Mouse (Mus musculus) heart, adult 18-20 months (tissue): ENCODE measurements around the gene 4933427I04Rik. TPM values are rescaled to one million over a fixed set of nuclear protein-coding genes. Genes with fewer than 3 reads are reported as not detected.

ENCODE experiments used
- DNase-seq, 2 experiments: peaks; one replicate each; pipeline ENCODE4 v3.0.0; 2021 to 2022; ENCODE audit warnings: mixed read lengths in 1 of 2
- long read RNA-seq, 2 experiments: library from polyadenylated mRNA; stranded (forward); transcript quantifications; one replicate each; pipeline ENCODE4 v2.0.0; 2021
- total RNA-seq, 2 experiments: library from RNA; stranded (reverse); gene quantifications; 2 replicates each; pipeline ENCODE4 v1.2.3; 2021

4933427I04Rik gene
- not detected for total RNA-seq
- long read RNA-seq, experiment 1, result 0 reads
- long read RNA-seq, experiment 2, result 0 reads

DNA sequence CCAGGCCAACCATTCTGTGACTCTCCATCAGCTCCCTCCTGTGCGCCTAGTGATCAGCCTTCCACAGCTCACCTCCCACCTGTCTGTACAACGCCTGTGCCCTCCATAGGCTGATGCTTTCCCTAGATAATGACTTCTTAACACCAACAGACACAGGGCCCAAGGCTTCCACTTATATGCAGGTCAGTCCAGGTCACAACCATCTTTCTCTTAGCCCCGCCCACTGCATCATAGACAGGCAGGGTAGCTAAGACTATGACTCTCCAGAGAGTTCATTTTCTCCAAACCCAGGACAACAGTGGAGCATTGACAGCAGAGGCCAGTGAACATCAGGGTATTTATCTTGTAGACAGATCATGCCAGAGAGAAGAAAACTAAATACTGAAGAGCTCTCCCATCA, at the start of gene 4933427I04Rik:
TSS of gene 4933427I04Rik (plus strand) at position 301 of the 400 bp plus-strand sequence.
- DNase-seq, result no peak

DNA sequence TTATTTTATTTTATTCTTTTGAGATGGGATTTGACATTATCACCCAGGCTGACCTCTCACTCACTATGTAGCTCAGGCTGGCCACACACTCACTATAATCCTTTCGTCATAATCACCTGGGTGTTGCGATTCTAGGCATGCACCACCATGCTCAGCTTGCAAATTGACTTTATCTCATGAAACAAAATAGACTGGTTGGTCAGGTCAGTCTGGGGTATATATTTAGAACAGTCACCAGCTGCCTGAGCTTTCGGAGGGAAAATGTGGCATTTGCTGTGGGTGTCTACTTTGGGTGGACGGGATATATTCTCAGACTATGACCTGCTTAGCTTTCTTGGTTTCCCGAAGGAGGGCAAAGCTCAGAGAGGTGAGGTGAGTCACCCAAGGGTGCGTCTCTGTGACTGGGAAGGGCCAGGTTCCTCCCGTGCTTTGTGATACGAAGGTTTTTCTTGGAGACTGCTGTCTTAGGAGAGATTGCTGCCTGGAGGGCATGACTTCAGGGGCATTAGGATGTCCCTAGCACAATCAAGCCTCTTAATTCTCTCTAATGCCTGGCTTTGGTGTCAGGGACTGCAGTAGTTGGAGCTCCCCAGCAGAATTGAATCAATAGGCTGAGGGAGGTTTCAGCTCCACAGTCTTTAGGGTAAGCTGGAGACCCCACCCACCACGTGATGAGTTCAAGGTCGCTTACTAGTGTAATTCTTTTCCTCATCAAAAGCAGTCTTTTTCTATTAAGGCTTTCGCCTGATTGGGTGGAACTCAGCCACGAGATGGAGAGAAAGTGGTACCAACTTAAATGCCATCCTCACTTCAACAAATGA, 48.8 kb upstream of the 4933427I04Rik start:
- no peak for DNase-seq

GRCm38 (mm10) chr4:123812525-123812924, 47.0 kb upstream of the 4933427I04Rik start:
- DNase-seq, result no peak

- no peak for DNase-seq
Measured at GRCm38 (mm10) chr4:123814030-123814501, 45.4 kb upstream of the 4933427I04Rik start.

DNA sequence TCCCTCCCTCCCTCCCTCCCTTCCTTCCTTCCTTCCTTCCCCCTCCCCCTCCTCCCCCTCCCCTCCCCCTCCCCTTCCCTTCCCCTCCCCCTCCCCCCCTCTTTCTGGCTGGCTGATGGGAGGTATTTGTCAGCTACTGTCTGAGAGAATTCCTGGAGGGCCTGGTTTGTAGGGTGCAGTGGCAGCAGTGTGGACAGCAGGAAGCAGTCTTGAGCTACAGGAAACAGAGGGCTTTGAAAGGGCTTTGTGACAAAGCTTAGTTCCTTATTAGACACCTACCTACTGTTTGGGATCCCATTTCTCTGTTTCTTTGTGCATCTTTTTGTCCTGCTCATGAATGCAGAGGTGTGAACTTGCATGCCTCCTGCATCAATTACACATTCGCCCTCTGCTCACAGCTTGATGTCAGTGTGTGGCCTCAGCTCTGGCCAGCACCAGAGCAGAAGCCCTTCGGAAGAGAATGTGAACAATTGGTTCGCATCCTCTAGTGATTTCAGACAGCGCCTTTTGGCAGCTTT, 40.3 kb upstream of the 4933427I04Rik start:
- DNase-seq, result no peak

DNA sequence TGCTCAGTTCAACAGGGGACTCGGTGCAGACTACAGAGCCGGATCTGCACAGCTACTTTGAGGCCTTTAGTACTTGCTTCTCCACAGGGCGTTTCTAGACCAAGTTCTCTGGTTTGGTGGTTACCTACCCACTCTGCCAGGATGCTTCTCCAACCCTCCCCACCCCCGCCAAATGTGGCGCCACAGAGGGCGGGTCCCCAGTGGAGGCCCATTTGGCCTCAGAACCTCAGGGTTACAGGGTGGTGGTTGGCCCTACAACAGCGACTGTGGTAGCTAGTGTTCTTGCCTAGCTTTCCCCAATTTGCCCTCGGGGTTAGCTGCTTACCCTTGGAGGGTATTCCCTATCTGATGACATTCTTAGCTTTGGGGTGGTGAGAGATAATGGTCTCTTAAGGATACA, 17.4 kb upstream of the 4933427I04Rik start:
- no peak for DNase-seq

DNA sequence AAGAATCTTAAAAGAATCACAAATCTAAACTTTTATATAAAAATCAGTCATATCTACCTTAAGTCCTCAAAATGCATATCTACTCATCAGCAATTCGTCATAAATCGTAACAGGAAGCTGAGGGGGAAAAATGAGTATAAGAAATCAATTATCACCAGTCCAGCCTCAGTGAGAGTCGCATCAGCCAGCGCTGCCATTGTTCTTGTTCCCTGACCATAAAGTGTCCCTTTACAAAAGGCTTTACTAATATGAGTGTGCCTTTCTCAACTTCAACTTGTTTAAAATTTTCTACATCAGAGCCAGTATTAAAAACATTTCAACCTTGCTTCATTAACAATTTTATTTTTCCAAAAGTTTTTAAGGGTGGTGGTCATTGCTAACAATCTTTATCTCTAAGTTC, 2.6 kb upstream of the 4933427I04Rik start:
- DNase-seq, result no peak

DNA sequence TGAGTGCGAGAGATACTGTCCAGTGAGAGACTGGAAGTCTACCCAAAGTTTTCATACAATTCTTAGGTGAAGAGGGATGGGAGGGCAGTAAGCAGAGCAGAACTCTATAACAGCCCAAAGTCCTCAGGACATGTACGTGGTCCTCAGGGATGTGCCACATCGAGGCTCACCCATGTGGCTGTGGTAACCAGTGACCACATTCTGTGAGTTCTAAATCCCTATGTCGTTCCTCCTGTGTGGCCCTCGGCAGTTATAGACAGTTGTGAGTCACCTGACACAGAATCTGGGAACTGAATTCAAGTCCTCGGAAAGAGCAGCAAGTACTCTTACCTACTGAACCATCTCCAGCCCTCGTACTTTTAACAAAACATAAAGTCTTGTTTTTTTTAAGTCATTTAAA, 1.4 kb upstream of the 4933427I04Rik start:
- no peak for DNase-seq

- no peak for DNase-seq
Measured at GRCm38 (mm10) chr4:123859803-123860202, 324 bp downstream of the 4933427I04Rik start.

DNA sequence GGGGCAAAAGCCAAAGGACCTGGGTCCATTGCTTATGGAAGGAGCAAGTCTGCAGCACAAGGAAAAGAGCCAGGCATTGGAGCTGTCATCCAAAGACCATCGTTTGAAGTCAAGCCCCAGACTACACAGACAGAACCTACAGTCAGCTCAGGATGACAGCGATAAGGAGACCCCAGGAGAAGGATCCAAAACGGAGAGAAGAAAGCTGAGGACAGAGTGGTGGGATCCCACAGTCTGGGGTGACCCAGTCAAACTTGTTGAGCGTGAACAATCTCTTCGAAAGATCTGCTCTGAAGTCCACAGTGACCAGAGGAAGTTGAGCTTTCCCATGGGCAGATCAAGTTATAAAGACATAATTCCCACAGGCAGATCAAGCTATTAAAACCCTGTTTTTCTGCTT, 1.1 kb downstream of the 4933427I04Rik start:
- DNase-seq, result no peak

DNA sequence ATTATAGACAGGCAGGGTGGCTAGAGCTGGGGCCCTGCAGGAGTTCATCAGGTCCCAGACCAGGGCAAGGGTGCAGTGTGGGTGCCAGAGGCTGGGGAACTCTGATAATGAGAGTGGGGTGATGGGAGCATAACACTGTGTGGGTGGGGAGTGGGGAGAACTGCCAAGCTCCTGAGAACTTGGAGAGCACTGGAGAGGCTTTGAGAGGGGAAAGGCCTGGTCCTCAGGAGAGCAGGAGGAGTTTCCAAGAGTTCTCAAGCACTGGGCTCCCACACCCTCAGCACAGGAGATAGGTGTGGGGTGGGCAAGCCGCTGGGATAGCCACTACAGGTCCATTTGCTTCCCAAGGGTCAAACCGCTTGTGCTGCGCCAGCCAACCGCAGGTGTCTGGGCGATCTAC, 34.2 kb downstream of the 4933427I04Rik start:
- no peak for DNase-seq

- no peak for DNase-seq
Measured at GRCm38 (mm10) chr4:123894295-123894694, 34.8 kb downstream of the 4933427I04Rik start.

DNA sequence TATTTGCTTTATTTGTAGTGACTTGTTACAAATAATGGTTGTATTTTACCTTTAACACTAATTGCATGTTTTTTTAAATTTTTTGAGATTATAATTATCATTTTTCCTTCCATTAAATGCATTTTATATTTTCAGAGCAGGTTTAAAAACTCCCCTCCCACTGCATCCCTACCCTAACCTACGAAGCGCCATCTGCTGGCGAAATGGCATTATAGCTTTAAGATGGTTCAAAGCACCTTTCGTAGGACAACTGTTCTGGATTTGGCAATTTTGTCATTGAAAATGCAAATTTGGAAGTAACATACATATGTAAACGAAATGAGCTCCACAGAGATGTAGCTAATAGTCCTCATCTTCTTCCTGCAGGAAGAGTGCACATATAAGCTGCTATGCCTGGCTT, 39.2 kb downstream of the 4933427I04Rik start:
- DNase-seq, result peak; percentile 9 to 73

DNA sequence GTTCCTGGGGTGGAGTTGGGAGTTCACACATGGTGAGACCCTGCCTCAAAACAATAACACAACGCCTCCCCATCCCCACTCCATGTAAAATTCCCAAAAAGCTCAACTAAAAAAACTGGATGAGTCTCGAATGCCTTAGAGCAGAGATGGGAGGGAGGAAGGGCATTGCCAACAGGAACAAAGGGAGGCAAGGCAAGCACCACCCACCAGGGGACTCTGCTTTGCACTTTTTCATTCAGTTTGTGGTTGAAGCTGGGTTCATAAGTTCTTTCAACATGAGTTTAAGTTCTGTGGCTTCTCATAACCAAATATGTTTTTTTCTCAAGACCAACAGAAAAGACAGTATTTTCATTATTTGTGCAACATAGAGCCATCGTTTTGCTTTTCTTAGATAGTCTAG, 44.0 kb downstream of the 4933427I04Rik start:
- DNase-seq, result no peak

DNA sequence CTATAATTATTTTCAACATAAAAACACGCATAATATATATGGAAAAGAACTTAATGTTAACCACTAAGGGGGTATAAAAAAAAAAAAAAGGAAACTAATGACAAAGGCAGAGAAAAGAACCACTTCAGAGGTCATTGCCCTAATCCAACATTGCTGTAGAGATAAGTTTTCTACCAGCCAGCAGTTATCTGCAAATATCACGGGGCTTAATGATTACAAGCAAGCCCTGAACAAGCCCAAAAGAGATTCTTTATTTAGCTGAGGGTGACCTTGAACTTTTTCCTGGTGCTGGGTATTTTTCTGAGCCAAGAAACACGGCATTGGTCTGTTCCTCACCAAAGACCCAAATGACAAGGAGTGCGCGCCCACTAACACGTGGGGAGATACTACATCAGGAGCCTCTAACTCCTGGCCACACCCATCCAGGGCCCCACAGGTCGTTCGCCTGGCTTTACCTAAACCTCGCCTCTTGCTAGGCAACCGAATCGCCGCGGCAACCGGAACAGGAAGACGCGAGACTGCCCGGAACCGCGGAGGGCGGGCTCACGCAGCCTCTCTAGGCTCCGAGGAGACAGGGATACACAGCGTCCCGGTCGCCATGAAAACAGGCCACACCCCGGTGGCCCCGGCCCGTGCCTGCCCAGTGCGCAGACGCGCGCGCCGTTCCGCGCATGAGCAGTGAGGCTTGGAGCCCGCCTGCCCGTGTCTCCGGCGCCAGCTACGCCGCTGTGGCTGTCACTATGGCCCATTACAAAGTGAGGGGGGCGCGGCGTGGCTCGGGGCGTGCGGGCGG, 45.0 kb downstream of the 4933427I04Rik start, which contains the start of gene Mycbp:
TSS of gene Mycbp (plus strand) at position 500 of the 793 bp plus-strand sequence.
- DNase-seq, result peak; percentile 100

GRCm38 (mm10) chr4:123905126-123905668, 45.7 kb downstream of the 4933427I04Rik start:
- DNase-seq, result no peak

DNA sequence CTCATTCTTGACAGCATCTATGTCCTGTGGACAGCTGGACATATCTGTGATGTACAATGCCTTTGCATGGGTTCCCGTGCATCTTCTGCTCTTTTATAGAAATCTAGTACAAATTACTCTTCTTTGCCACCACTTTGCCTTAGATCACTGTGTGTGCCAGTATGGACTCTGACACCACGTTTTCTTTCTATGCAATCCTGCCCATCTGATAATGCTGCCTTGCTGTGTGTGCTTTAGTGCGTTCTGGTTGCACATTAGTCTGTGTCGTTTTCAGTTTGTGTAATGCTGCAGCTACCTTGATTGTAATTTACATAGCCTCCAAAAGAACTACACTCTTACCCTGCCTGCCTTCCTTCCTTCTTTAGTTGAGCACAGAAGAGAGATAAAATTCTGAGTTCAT, 52.0 kb downstream of the 4933427I04Rik start:
- no peak for DNase-seq

DNA sequence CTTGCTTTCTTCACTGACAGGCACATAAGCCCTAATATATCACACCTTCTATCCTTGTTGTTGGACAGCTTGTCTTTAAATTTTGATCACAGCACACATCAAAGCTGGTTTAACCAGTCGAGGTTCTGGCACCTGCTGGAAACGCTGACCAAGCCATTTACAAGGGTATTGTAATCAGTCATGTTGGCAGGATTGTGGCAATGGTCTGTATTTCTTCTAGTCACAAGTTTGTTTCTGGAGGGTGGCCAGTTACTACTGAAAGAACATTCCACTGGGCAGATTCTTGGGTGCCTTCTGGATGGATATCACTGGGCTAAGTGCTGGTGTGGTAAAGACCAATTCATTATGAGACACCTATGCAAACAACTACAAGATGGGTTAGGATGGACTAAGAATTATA, 53.0 kb downstream of the 4933427I04Rik start:
- DNase-seq, result peak; percentile 57 to 60
